Mouse (Mus musculus) intestine, embryonic 16.5 days (tissue): ENCODE data around the gene Neurl4. TPM values are rescaled to one million over a fixed set of nuclear protein-coding genes. Genes with fewer than 3 reads are reported as not detected.

ENCODE experiments used
- ATAC-seq: fragments of 200-750 bp; cut with Nextera tagmentation; 2 replicates; pipeline ENCODE4 v1.8.0; 2017; ENCODE audit warnings: moderate TSS enrichment, moderate library complexity
- H3K27ac ChIP-seq: fragments of 300-500 bp; sonication (generic); 2 replicates; pipeline ENCODE4 v1.5.1; 2014; ENCODE audit warnings: mild to moderate bottlenecking, low read length
- H3K27me3 ChIP-seq: fragments of 300-500 bp; sonication (generic); replicated peaks from 2 replicates; pipeline ENCODE4 v1.6.1; 2014; ENCODE audit warnings: low read length, control low read depth, mixed read lengths; ENCODE audit not compliant: control insufficient read depth, insufficient read depth
- H3K36me3 ChIP-seq: fragments of 300-500 bp; sonication (generic); 2 replicates; pipeline ENCODE4 v1.6.1; 2014; ENCODE audit warnings: low read length, control low read depth; ENCODE audit not compliant: control insufficient read depth, insufficient read depth
- H3K4me1 ChIP-seq: fragments of 300-500 bp; sonication (generic); 2 replicates; pipeline ENCODE4 v1.6.1; 2014; ENCODE audit warnings: low read length, control low read depth, mixed read lengths; ENCODE audit not compliant: control insufficient read depth, insufficient read depth
- H3K4me2 ChIP-seq: fragments of 300-500 bp; sonication (generic); 2 replicates; pipeline ENCODE4 v1.6.1; 2014; ENCODE audit warnings: low read depth, low read length, control low read depth
- H3K4me3 ChIP-seq: fragments of 300-500 bp; sonication (generic); 2 replicates; pipeline ENCODE4 v1.5.1; 2014; ENCODE audit warnings: mild to moderate bottlenecking, low read length
- H3K9ac ChIP-seq: fragments of 300-500 bp; sonication (generic); 2 replicates; pipeline ENCODE4 v1.6.1; 2014; ENCODE audit warnings: low read depth, low read length
- H3K9me3 ChIP-seq: fragments of 300-500 bp; sonication (generic); 2 replicates; pipeline ENCODE4 v1.6.1; 2016; ENCODE audit warnings: low read length, control low read depth; ENCODE audit not compliant: control insufficient read depth
- WGBS: fragments of 180-500 bp; shearing (Covaris S2); extraction: QIAGEN DNeasy Blood & Tissue Kit; methylation state at CpG from one replicate; pipeline ENCODE4 v1.1.7; 2014; 5-methylcytosine and 5-hydroxymethylcytosine counted together
- polyA plus RNA-seq: library from polyadenylated mRNA; unstranded; fragments of >200 nt; fragmentation: Nextera tagmentation; extraction: Ambion mirVana; gene quantifications from 2 replicates; pipeline ENCODE4 v1.2.1, GENCODE M21; 2015

The Neurl4 gene
- polyA plus RNA-seq, 1 experiment from 2014 or later: 7.1 TPM

DNA sequence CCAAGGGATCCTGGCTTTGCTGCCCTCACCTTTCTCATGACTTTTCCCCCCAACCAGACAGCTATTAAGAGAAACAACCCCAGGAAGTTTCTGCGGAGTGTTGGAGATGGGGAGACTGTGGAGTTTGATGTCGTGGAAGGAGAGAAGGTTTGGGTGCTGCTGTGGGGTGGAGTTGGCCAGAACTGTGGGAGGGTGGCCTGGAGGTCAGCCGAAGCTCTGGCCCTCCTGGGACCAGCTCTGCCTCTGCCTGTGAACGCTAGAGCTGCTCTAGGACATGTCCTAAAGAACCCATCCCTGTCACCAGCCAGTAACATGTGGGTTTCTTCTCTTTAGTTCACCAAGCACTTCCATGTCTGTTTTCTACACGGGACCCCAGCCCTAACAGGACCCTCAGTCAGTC lies 38.3 kb downstream of the Neurl4 start:
- no peak overlapping the region for H3K27ac ChIP-seq
- no peak for ATAC-seq
- no peak overlapping the region for H3K4me3 ChIP-seq
- WGBS: 68% methylated on average over 5 of the region's 5 CpGs
- H3K9me3 ChIP-seq: no peaks in the 10 kb centered on the region
- peaks cover 35% of the 10 kb centered on the region for H3K4me1 ChIP-seq
- no peak overlapping the region for H3K9ac ChIP-seq
- no peak overlapping the region for H3K4me2 ChIP-seq
- H3K36me3 ChIP-seq: no peaks in the 10 kb centered on the region; the same call in 1 of the 2 replicates
- 0 out of 2 replicates have a peak, but pooled peaks cover 3% of the 10 kb centered on the region for H3K27me3 ChIP-seq

DNA sequence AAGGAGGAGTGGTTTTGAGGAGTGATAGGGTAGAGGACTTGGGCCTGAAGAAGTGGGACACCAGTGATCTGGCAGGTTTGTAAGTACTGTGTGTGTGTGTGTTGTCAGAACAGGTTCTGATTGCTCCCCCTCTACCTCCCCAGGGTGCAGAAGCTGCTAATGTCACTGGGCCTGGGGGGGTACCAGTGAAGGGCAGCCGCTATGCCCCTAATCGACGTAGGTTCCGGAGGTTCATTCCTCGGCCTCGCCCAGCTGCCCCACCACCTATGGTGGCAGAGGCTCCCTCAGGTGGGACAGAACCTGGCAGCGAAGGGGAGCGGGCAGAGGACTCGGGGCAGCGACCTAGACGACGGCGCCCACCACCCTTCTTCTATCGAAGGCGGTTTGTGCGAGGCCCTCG lies 38.9 kb downstream of the Neurl4 start:
- no peak for ATAC-seq

DNA sequence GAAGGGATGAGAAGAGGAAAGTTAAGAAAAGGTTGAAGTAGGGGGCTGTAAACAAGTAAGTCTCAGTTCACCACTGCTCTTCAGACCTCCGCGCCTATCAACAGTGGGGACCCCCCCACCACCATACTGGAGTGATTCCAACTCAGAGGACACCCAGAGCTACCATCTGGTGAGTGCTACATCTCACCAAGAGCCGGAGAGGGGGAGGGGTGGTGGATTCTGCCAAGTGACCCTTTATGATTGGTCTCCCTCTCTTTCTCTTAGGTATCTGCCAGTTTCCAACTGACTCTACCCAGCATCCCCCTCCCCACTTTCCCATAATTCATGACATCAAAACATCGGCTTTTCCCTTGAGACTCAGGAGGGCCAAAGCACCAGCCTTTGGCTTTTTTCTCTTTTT lies 40.1 kb downstream of the Neurl4 start:
- Histone ChIP-seq H3K9me3 (no peaks in the 10 kb centered on the region), H3K4me3 (no peak overlapping the region), H3K27me3 (0 out of 2 replicates have a peak, but pooled peaks cover 3% of the 10 kb centered on the region), H3K36me3 (no peaks in the 10 kb centered on the region; the same call in 1 of the 2 replicates), H3K27ac (no peak overlapping the region), H3K9ac (no peak overlapping the region), H3K4me1 (peaks cover 23% of the 10 kb centered on the region), H3K4me2 (no peak overlapping the region)
- 67% methylated on average over 4 of the region's 4 CpGs for WGBS
- ATAC-seq: no peak

More for the DNA sequence above, 38.9 kb downstream of the Neurl4 start:
- Histone ChIP-seq H3K27me3 (0 out of 2 replicates have a peak, but pooled peaks cover 3% of the 10 kb centered on the region), H3K4me3 (no peak overlapping the region), H3K4me2 (no peak overlapping the region), H3K9me3 (no peaks in the 10 kb centered on the region), H3K4me1 (peaks cover 32% of the 10 kb centered on the region), H3K36me3 (no peaks in the 10 kb centered on the region; the same call in 1 of the 2 replicates), H3K9ac (no peak overlapping the region), H3K27ac (no peak overlapping the region)
- 94% methylated on average over 17 of the region's 17 CpGs for WGBS

DNA sequence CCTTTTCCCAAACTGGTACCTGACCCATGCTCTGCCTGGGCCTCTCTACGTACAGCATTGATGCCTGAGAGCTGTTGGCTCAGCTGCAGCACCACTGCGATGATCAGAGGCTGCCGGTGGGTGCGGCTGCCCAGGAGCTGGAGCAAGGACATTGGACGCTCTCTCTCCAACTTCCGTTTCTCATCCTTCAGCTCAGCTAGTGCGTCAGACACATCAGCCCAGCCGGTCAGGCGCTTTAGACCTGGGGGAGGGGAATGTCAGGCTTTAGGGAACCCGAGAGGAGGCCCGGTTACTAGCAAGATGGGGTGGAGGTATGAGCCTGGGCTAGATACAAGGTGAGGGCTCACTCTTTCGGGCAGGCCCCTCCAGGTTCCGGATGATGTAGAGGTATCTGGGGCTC lies 44.3 kb downstream of the Neurl4 start:
- no peak overlapping the region for H3K4me3 ChIP-seq
- peaks cover 6% of the 10 kb centered on the region for H3K4me1 ChIP-seq
- no peaks in the 10 kb centered on the region for H3K9me3 ChIP-seq
- no peak for ATAC-seq
- WGBS: 76% methylated on average over 13 of the region's 13 CpGs
- no peak overlapping the region for H3K27ac ChIP-seq
- H3K36me3 ChIP-seq: no peaks in the 10 kb centered on the region; the same call in 1 of the 2 replicates
- H3K9ac ChIP-seq: no peak overlapping the region
- H3K4me2 ChIP-seq: no peak overlapping the region
- no peaks in the 10 kb centered on the region for H3K27me3 ChIP-seq

DNA sequence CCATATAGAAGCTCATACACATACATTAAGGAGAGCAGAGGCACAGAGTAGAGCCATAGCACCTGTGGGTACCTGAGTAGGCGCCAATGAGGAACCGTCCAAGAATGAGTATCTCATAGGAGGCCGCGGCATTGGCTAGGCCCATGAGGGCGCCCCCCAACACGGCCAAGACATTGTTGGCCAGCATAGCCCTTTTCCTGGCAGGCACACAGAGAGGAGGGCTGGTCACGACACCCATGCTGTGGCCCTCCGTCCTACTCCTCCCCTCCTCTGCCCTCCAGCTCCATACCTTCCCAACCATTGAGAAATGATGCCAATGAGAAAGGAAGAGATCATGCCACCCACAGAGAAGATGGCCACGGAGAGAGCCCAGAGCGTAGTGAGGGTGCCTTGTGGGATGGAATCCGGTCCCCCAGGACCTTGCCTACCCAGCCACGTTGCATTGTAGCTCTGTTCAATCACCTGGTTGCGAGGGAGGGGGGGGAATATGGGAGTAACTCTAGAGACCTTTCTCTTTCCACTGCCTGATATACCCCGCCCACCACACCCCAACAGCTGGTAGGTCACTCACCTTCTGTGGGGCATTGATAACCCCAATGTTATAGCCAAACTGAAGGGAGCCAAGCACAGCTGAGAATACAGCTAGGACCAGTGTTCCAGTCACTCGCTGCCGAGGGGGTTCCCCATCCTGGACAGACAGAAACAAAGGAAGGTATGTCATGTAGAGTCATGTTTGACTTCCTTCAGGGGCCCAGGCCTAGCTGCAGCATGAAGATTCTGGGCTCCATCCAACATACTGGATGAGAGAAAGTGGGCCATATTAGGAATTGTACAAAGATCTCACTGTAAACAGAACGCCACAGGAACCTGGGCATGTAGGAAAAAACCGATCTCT lies 45.4 kb downstream of the Neurl4 start:
- 0 out of 2 replicates have a peak overlapping the region, but pooled peaks have one; percentile 53 for H3K27ac ChIP-seq

DNA sequence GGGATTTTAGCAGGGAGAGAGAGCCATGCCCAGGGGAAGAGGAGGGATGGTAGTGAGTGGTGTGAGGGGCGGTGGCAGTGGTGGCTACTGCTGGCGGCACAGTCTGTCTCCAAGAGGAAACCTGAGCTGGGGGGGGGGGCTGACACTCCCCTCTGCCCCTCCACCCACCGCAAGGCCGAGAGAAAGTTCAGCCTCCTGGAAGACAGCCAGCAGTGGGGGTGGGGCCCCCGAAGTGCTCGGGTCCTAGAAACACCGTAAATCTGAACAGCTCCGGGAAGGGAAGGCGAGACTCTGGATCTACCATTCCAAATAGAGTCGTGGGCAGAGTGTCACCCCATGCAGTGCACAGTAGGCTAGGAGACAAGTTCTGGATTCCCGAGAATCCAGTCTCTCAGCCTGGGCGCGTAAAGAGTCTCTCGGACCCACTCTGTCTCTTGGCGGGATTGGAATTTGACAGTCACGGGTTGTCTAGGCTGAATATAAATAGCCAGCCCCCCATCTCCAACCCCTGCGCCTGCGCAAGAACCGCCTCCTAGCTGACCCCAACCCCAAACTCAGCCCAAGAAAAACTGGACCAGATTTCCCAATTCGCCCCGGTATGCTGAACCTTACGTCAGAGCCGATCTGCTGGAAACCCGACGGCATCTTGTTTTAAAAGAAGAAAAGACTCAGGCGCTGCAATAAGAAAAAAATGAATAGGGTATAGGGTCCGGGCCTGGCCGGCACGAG lies 46.6 kb downstream of the Neurl4 start:
- H3K4me3 ChIP-seq: peak overlapping the region; percentile 53
- no peaks in the 10 kb centered on the region for H3K27me3 ChIP-seq
- H3K9me3 ChIP-seq: no peaks in the 10 kb centered on the region
- H3K27ac ChIP-seq: peak overlapping the region; percentile 53
- 3% methylated on average over 29 of the region's 29 CpGs for WGBS
- H3K9ac ChIP-seq: peak overlapping the region; percentile 54
- H3K4me2 ChIP-seq: peak overlapping the region; percentile 83
- peaks cover 6% of the 10 kb centered on the region for H3K4me1 ChIP-seq
- no peaks in the 10 kb centered on the region; the same call in 1 of the 2 replicates for H3K36me3 ChIP-seq
- ATAC-seq: peak; percentile 26

More for the DNA sequence above, 45.4 kb downstream of the Neurl4 start:
- H3K4me1 ChIP-seq: peaks cover 6% of the 10 kb centered on the region
- 0 out of 2 replicates have a peak overlapping the region, but pooled peaks have one; percentile 21 for H3K9ac ChIP-seq
- 86% methylated on average over 18 of the region's 18 CpGs for WGBS
- no peaks in the 10 kb centered on the region for H3K9me3 ChIP-seq
- peak overlapping the region; percentile 83 for H3K4me2 ChIP-seq
- no peaks in the 10 kb centered on the region for H3K27me3 ChIP-seq
- H3K36me3 ChIP-seq: no peaks in the 10 kb centered on the region; the same call in 1 of the 2 replicates
- ATAC-seq: no peak
- H3K4me3 ChIP-seq: peak overlapping the region; percentile 53; the same call in 1 of the 2 replicates

DNA sequence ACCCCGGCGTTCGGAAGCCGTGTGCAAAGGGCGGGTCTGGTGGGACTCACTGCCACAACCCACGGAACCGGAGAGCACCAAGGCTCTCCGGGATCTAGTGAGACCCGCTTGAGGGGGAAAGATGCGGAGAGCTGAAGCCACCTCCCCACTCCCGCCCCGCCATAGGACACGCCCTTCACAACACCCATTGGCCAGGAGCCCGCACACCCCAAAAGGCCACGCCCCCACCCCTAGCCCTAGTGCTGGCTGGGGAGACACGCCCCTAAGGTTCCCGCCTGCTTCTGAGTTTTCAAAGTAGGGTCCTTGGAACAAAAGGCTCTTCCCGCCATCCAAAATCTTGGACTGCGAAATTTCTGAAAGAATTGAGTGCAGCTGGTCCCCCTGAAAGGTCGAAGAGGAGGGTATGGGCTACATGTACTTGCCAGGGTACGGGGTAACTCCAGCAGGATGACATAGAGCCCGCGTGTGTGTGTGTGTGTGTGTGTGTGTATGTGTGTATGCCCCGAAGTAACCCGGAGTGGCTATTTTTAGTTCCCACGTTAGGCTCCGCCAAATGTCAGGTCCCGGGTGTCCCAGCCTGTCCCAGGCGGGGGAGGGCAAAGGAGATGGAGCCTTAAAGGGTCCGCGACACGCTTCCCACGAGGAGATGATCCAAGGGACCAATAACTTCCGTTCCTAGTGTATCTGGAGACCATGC lies 47.3 kb downstream of the Neurl4 start, which contains the start of gene Slc2a4:
Slc2a4 (minus strand) TSS at position 123 of the 697 bp plus-strand sequence.
- H3K4me1 ChIP-seq: peaks cover 6% of the 10 kb centered on the region
- no peaks in the 10 kb centered on the region for H3K9me3 ChIP-seq
- ATAC-seq: peak; percentile 94
- H3K9ac ChIP-seq: peak within 1 kb of the TSS; percentile 54
- no peaks in the 10 kb centered on the region; the same call in 1 of the 2 replicates for H3K36me3 ChIP-seq
- peak within 1 kb of the TSS; percentile 53 for H3K27ac ChIP-seq
- under 1% methylated on average over 34 of the region's 34 CpGs for WGBS
- H3K4me3 ChIP-seq: peak within 1 kb of the TSS; percentile 53
- H3K27me3 ChIP-seq: no peaks in the 10 kb centered on the region
- peak within 1 kb of the TSS; percentile 83 for H3K4me2 ChIP-seq

DNA sequence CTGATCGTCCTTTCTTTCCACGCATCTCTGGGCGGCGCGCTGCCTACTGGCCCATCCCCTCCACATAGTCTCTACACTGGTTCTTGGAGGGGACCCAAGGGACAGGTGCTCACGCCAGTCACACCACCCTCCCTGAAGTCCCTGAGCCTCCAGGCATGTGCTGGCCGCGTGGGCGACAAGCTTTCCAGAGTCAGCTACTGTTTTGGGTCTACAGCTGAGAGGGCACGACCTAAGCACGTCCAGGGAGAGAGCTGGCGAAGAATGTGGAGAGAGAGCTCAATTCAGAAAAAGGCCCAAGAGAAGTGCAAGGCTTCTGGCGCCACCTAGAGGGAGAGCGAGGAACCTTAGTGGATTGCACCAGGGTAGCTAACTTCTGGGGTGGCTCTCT lies 47.9 kb downstream of the Neurl4 start:
- Histone ChIP-seq H3K9me3 (no peaks in the 10 kb centered on the region), H3K36me3 (no peaks in the 10 kb centered on the region; the same call in 1 of the 2 replicates), H3K27me3 (no peaks in the 10 kb centered on the region), H3K4me1 (peaks cover 6% of the 10 kb centered on the region), H3K27ac (peak overlapping the region; percentile 53), H3K9ac (peak overlapping the region; percentile 54), H3K4me2 (peak overlapping the region; percentile 83), H3K4me3 (peak overlapping the region; percentile 53)
- peak; percentile 48 for ATAC-seq
- 0% methylated on average over 14 of the region's 14 CpGs for WGBS
